Mouse (Mus musculus): ENCODE measurements around the gene Tmed5. TPM values are rescaled to one million over a fixed set of nuclear protein-coding genes. Genes with fewer than 3 reads are reported as not detected.
"Not testable (repeated sequence)": the region's sequence is repeated elsewhere in the genome, so short reads cannot be mapped to it uniquely, and the experiment has no call there.

Tmed5 gene
- polyA plus RNA-seq (2015; fragmentation: Nextera tagmentation; extraction: Ambion mirVana), result 45.1 and 45.9 TPM in 2 replicates

DNA sequence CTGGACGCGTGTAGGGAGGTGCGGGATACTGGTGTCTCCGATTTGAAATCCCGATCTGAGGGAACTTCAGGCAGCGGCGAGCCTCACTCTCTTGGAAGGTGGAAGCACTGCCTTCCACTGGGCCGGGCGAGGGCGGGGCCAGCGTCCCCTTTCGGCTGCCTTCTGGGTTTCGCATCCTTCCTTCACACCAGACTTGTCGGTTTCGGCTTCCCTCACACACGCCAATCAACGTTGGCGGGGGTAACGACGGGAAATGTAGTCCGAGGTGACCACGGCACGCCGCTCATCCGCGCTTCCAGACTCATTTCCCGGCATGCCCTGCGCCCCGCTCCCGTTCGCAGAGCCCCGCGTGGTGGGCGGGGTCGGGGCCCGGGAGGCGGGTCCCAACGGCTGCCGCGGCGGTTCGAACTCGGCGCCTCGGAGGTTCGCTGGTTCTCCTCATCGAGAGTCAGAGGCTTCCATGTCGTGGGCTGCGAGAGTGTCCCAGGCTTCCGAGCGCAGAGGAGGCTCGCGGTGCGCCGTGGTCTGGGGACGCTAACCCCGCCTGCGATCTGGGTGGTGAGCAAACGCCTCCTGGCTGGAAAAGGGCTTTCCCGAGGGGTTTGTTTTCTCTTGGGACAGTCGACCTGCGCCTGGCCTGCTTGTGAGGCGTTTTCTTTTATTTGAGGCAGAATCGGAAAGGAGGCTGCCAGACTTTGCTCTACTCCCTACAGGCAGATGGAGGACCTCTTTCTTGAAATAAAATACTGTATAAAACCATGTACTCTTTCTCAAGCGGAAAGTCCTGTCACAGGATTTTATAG lies at the start of gene Tmed5, which contains the start of gene Ccdc18:
TSS of gene Tmed5 (minus strand) at position 180 of the 803 bp plus-strand sequence.
TSS of gene Ccdc18 (plus strand) at position 435 of the 803 bp plus-strand sequence.
- H3K27me3 ChIP-seq, result no peaks in the 10 kb centered on the region
- WGBS, result under 1% methylated on average over 65 of the region's 65 CpGs
- H3K9ac ChIP-seq, result peak within 1 kb of the TSS; percentile 92
- H3K4me3 ChIP-seq, result peak within 1 kb of the TSS; percentile 93
- peaks cover 3% of the 10 kb centered on the region; the same call in 1 of the 2 replicates for H3K36me3 ChIP-seq
- H3K27ac ChIP-seq, result peak within 1 kb of the TSS; percentile 93
- peaks cover 9% of the 10 kb centered on the region; the same call in 1 of the 2 replicates for H3K4me1 ChIP-seq
- H3K9me3 ChIP-seq, result no peaks in the 10 kb centered on the region
- peak within 1 kb of the TSS; percentile 76 for H3K4me2 ChIP-seq
- ATAC-seq (ENCODE audit: insufficient number of reproducible peaks, low FRiP score, low TSS enrichment, low read depth), result peak; percentile 99

DNA sequence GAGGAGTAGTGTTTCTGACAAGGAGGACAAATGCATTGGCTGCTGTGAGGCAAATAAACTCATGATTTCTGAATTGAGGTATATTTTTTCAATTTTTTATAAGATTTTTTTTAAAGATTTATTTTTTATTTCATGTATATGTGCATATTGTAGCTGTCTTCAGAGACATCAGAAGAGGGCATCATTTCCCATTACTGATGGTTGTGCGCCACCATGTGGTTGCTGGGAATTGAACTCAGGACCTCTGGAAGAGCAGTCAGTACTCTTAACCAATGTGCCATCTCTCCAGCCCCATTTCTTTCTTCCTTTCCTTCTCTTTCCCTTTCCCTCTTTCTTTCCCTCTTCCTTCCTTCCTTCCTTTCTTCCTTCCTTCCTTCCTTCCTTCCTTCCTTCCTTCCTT lies 31.3 kb upstream of the Tmed5 start:
- Histone ChIP-seq H3K9ac (no peak overlapping the region), H3K4me1 (no peaks in the 10 kb centered on the region), H3K4me3 (no peak overlapping the region), H3K4me2 (no peak overlapping the region), H3K27me3 (no peaks in the 10 kb centered on the region), H3K9me3 (no peaks in the 10 kb centered on the region), H3K27ac (no peak overlapping the region), H3K36me3 (no peaks in the 10 kb centered on the region)
- 24% methylated on average over 1 of the region's 1 CpGs for WGBS
- no peak for ATAC-seq (ENCODE audit: insufficient number of reproducible peaks, low FRiP score, low TSS enrichment, low read depth)

DNA sequence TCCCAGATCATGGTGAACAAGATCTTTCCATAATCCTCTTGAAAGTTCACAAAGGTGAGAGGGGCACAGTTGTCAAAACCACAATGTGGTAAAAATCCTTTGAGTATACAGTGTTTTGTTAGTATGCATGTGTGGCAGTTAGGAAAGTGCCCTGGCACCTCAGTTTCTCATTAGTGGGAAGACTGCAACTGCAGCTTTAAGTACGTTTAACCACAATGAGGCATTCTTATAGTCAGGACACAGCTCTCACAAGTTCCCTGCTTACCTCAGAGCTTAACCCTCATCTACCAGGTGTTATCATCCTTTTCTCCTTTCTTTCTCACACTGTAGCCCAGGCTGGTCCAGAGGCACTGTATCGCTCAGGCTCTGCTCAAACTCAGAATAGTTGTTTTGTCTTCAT lies 28.4 kb upstream of the Tmed5 start:
- Histone ChIP-seq H3K4me3 (no peak overlapping the region), H3K9ac (no peak overlapping the region), H3K27ac (no peak overlapping the region), H3K9me3 (no peaks in the 10 kb centered on the region), H3K27me3 (no peaks in the 10 kb centered on the region), H3K4me1 (no peaks in the 10 kb centered on the region), H3K36me3 (no peaks in the 10 kb centered on the region), H3K4me2 (no peak overlapping the region)
- ATAC-seq (ENCODE audit: insufficient number of reproducible peaks, low FRiP score, low TSS enrichment, low read depth), result no peak
- WGBS, result 81% methylated on average over 2 of the region's 2 CpGs

DNA sequence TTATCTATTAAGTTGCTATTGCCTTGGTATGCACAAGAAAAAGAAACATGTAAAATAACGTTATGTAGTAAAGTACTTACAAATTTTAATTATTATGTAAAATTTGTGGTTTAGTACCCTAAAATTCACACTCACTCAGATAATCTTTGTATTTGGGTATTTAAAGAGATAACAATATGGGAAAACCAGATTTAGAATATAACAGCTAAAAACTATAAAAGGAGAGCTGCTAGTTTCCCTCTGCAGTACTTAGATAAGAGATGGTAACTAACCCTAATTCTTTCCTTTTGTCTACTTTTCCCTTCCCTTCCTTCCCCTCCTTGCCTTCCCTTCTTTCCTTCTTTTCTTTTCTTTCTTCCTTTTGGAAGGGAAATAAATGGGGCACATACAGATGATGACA lies 20.2 kb upstream of the Tmed5 start:
- H3K9me3 ChIP-seq, result no peaks in the 10 kb centered on the region
- H3K27ac ChIP-seq, result no peak overlapping the region

DNA sequence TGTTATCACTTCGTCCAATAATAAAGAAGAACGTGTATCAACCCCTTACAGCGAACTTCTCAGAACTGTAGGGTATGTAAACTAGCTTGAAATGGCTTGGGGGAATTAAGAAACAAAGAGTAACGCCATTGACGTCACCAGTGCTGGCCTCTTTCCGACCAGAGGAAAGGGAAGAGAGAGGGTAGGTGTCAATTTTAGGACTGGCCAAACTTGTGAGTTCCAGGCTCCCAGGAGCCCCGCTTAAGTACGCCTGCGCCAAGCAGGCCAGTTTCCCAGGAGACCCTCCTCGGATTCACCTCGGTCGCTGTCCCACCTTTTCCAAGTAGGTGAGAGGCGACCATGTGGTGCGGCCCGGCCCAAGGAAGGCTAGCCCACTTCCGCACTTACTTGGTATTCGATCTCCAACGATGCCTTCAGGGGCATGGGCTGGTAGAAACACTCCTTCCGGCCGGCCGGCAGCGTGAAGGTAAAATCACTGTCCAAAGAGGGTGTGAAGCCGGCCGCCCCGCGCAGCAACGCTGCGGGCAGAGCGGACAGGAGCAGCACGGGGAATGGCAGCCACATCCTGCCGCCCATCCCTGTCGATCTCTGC lies 475 bp downstream of the Tmed5 start:
- no peaks in the 10 kb centered on the region for H3K27me3 ChIP-seq
- WGBS, result under 1% methylated on average over 32 of the region's 32 CpGs
- H3K9me3 ChIP-seq, result no peaks in the 10 kb centered on the region
- H3K4me3 ChIP-seq, result peak overlapping the region; percentile 93
- H3K27ac ChIP-seq, result peak overlapping the region; percentile 93
- peak; percentile 54 for ATAC-seq (ENCODE audit: insufficient number of reproducible peaks, low FRiP score, low TSS enrichment, low read depth)
- H3K4me2 ChIP-seq, result peak overlapping the region; percentile 76
- H3K9ac ChIP-seq, result peak overlapping the region; percentile 92
- peaks cover 9% of the 10 kb centered on the region; the same call in 1 of the 2 replicates for H3K4me1 ChIP-seq
- H3K36me3 ChIP-seq, result peaks cover 3% of the 10 kb centered on the region; the same call in 1 of the 2 replicates

More for the DNA sequence above, 20.2 kb upstream of the Tmed5 start:
- Histone ChIP-seq H3K27me3 (no peaks in the 10 kb centered on the region), H3K9ac (no peak overlapping the region), H3K4me3 (no peak overlapping the region), H3K4me2 (no peak overlapping the region), H3K4me1 (no peaks in the 10 kb centered on the region), H3K36me3 (no peaks in the 10 kb centered on the region)
- WGBS, result 82% methylated on average over 1 of the region's 1 CpGs
- ATAC-seq (ENCODE audit: insufficient number of reproducible peaks, low FRiP score, low TSS enrichment, low read depth), result no peak

DNA sequence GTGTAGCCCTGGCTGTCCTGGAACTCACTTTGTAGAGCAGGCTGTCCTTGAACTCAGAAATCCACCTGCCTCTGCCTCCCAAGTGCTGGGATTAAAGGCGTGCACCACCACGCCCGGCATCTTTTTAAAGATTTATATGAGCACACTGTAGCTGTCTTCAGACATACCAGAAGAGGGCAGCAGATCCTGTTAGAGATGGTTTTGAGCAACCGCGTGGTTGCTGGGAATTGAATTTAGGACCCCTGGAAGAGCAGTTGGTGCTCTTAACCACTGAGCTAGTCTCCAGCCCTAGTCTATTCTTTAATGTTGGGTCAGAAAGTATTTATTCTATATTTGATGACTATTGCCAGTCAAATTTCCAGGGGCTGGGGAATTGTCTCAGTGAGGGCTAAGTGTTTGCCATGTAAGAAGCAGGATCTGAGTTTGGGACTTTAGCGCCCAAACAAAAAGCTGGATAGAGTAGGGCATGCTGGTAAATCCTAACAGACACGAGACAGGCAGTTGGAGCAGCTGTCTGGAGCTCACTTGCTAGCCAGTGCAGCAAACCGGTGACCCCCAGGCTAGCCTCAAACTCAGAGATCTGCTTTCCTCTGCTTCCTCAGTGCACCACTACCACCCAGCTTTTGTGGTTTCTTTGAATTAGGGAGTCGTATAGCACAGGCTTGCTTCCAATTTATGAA lies 12.1 kb downstream of the Tmed5 start:
- H3K4me1 ChIP-seq, result no peaks in the 10 kb centered on the region
- no peak for ATAC-seq (ENCODE audit: insufficient number of reproducible peaks, low FRiP score, low TSS enrichment, low read depth)
- 88% methylated on average over 9 of the region's 9 CpGs for WGBS
- no peak overlapping the region for H3K4me3 ChIP-seq
- peaks cover 7% of the 10 kb centered on the region; the same call in 1 of the 2 replicates for H3K36me3 ChIP-seq
- no peak overlapping the region for H3K9ac ChIP-seq
- no peak overlapping the region for H3K4me2 ChIP-seq
- H3K27me3 ChIP-seq, result no peaks in the 10 kb centered on the region
- H3K9me3 ChIP-seq, result no peaks in the 10 kb centered on the region
- H3K27ac ChIP-seq, result no peak overlapping the region

DNA sequence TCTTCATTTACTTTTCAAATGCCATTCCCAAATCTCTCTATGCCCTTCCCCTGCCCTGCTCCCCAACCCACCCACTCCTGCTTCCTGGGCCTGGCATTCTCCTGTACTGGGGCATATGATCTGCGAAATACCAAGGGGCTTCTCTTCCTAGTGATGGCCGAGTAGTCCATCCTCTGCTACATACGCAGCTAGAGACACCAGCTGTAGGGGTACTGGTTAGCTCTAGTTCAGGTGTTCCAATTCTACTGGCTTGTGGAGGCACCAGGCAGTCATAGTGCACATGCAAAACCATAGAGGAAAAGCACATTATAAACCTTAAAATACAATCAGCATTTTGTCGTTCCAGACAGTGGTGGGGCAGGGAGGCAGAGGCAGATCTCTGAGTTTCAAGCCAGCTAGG lies 14.7 kb downstream of the Tmed5 start:
- peaks cover 7% of the 10 kb centered on the region; the same call in 1 of the 2 replicates for H3K36me3 ChIP-seq
- no peaks in the 10 kb centered on the region for H3K9me3 ChIP-seq
- H3K4me2 ChIP-seq, result no peak overlapping the region
- no peak overlapping the region for H3K4me3 ChIP-seq
- ATAC-seq (ENCODE audit: insufficient number of reproducible peaks, low FRiP score, low TSS enrichment, low read depth), result no peak
- H3K9ac ChIP-seq, result no peak overlapping the region
- WGBS, result 92% methylated on average over 4 of the region's 4 CpGs
- no peaks in the 10 kb centered on the region for H3K27me3 ChIP-seq
- H3K27ac ChIP-seq, result no peak overlapping the region
- H3K4me1 ChIP-seq, result no peaks in the 10 kb centered on the region

DNA sequence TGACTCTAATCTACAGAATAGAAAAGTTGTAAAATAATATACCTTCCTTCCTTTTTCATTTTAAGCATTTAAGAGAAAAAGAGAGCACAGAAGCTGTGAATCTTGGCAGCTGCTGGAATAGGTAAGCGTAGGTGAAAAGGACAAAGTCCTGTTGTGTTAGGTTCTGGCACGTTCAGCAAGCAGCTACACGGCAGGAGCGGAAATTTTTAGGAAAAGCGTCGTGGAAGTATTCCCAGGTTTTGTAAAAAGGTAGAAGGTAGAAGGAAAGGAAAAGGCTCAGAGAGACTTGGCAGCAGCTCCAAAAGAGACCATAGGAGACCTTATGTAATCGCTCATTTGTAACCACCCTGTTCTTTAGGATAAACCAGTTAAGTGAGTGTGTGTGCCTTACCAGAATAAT lies 23.1 kb downstream of the Tmed5 start:
- H3K36me3 ChIP-seq, result peaks cover 28% of the 10 kb centered on the region
- no peak overlapping the region for H3K4me3 ChIP-seq
- ATAC-seq (ENCODE audit: insufficient number of reproducible peaks, low FRiP score, low TSS enrichment, low read depth), result no peak
- H3K27ac ChIP-seq, result 0 out of 2 replicates have a peak overlapping the region, but pooled peaks have one; percentile 7
- H3K4me2 ChIP-seq, result no peak overlapping the region
- no peaks in the 10 kb centered on the region for H3K9me3 ChIP-seq
- no peak overlapping the region for H3K9ac ChIP-seq
- WGBS, result 66% methylated on average over 7 of the region's 7 CpGs
- no peaks in the 10 kb centered on the region for H3K4me1 ChIP-seq
- no peaks in the 10 kb centered on the region for H3K27me3 ChIP-seq

DNA sequence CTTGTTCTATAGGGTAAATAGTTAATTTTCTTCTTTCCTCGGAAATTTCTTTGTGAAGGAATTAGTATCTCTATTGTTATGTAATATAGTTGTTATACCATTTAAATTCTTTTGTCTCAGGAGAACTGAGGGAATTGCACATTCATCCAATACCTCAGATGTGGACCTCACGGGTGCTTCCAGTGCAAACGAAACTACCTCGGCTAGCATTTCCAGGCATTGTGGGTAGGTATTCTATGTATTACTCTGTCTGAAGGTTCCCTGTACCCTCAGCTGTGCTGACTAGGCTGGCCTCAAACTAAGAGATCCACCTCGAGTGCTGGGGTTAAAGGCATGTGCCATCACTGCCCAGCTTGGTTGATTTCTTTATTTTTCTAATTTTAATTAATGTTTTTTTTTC lies 28.1 kb downstream of the Tmed5 start:
- Histone ChIP-seq H3K9ac (no peak overlapping the region), H3K4me3 (no peak overlapping the region), H3K27ac (no peak overlapping the region), H3K4me1 (no peaks in the 10 kb centered on the region), H3K4me2 (no peak overlapping the region), H3K9me3 (no peaks in the 10 kb centered on the region), H3K36me3 (peaks cover 49% of the 10 kb centered on the region), H3K27me3 (no peaks in the 10 kb centered on the region)
- WGBS, result 86% methylated on average over 5 of the region's 5 CpGs
- ATAC-seq (ENCODE audit: insufficient number of reproducible peaks, low FRiP score, low TSS enrichment, low read depth), result no peak

DNA sequence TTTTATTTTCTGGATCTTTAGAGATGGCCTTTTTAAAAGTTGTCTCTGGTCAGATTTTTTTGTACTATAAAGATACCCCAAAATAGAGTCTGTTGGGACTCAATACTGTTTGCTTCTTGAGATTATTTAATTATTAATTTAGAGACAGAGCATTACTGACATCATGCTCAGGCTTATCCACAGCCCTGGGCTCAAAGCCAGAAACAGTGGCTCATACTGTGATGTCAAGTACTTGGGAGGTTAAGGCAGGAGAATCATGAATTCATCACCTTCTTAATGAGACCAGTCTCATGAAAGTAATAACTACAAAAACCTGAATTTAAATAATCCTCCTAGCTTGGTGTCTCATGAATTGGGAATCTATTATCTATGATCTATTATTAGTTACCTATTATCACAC lies 32.2 kb downstream of the Tmed5 start:
- peaks cover 54% of the 10 kb centered on the region for H3K36me3 ChIP-seq
- no peak for ATAC-seq (ENCODE audit: insufficient number of reproducible peaks, low FRiP score, low TSS enrichment, low read depth)

DNA sequence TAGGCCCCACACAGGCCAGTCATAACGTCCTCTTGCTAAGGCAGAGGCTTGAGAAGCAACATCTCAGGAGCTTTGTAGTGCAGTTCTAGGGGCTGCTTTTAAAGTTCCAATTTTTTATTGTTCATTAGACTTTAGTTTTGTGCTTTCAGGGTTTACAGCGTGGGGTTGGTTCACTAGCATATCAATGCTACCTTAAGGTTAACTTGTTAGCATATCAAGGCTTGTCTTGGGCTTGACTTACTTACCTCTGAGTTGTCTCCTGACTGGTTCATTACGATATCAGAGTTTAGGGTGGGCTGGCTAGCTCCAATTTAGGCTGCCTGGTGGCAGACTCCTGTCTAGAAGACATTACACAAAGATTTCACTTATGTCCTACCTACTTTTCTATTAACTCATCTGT lies 34.7 kb downstream of the Tmed5 start:
- H3K9ac ChIP-seq, result no peak overlapping the region

More for the DNA sequence above, 32.2 kb downstream of the Tmed5 start:
- Histone ChIP-seq H3K4me1 (no peaks in the 10 kb centered on the region), H3K4me2 (no peak overlapping the region), H3K27me3 (no peaks in the 10 kb centered on the region), H3K27ac (no peak overlapping the region), H3K4me3 (no peak overlapping the region), H3K9ac (no peak overlapping the region), H3K9me3 (no peaks in the 10 kb centered on the region)

DNA sequence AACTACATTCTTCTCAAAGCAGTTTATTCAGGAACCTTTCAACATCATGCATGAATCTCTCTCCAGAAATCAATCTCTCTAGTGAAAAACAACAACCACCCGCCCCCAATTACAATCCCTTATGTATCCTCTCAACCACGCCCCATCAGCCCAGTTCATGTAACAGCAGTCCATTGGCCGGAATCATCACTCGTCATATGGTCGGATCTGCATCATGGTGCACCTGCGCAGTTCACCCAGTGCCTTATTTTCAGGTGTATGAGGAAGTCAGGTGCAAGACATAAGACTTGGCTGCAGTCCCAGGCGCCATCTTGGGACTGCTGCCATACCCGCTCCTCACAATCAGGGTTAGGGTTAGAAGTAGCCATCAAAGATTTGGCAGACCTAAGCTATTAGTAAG lies 39.7 kb downstream of the Tmed5 start:
- H3K36me3 ChIP-seq, result peaks cover 57% of the 10 kb centered on the region
- H3K27ac ChIP-seq; H3K4me2 ChIP-seq; H3K4me3 ChIP-seq; H3K4me1 ChIP-seq; H3K9ac ChIP-seq; H3K9me3 ChIP-seq; ATAC-seq (ENCODE audit: insufficient number of reproducible peaks, low FRiP score, low TSS enrichment, low read depth); H3K27me3 ChIP-seq: not testable (repeated sequence)
- 95% methylated on average over 8 of the region's 8 CpGs for WGBS

More for the DNA sequence above, 34.7 kb downstream of the Tmed5 start:
- H3K4me2 ChIP-seq, result no peak overlapping the region
- no peaks in the 10 kb centered on the region for H3K4me1 ChIP-seq
- H3K4me3 ChIP-seq, result no peak overlapping the region
- no peaks in the 10 kb centered on the region for H3K9me3 ChIP-seq
- no peak overlapping the region for H3K27ac ChIP-seq
- peaks cover 50% of the 10 kb centered on the region for H3K36me3 ChIP-seq
- H3K27me3 ChIP-seq, result no peaks in the 10 kb centered on the region
- ATAC-seq (ENCODE audit: insufficient number of reproducible peaks, low FRiP score, low TSS enrichment, low read depth), result no peak
- WGBS, result 93% methylated on average over 3 of the region's 3 CpGs
